Mouse (Mus musculus) heart, embryonic 11.5 days (tissue): Measurements from ENCODE around the gene Prkch. TPM values are rescaled to one million over a fixed set of nuclear protein-coding genes. Genes with fewer than 3 reads are reported as not detected.

Experiments
- ATAC-seq: fragments of 200-750 bp; cut with Nextera tagmentation; replicated peaks from 2 replicates; pipeline ENCODE4 v1.8.0; 2017; ENCODE audit warnings: moderate library complexity; ENCODE audit not compliant: insufficient number of reproducible peaks, low FRiP score, low TSS enrichment
- H3K27ac ChIP-seq: fragments of 300-500 bp; sonication (generic); 2 replicates; pipeline ENCODE4 v1.5.1; 2014; ENCODE audit warnings: mild to moderate bottlenecking, low read depth, low read length
- H3K27me3 ChIP-seq: fragments of 300-500 bp; sonication (generic); 2 replicates; pipeline ENCODE4 v1.6.1; 2014; ENCODE audit warnings: mild to moderate bottlenecking, low read length, mixed read lengths; ENCODE audit not compliant: control insufficient read depth, insufficient read depth
- H3K36me3 ChIP-seq: fragments of 300-500 bp; sonication (generic); 2 replicates; pipeline ENCODE4 v1.6.1; 2014; ENCODE audit warnings: mild to moderate bottlenecking, low read length, moderate library complexity, mixed read lengths; ENCODE audit not compliant: control insufficient read depth, insufficient read depth
- H3K4me1 ChIP-seq: fragments of 300-500 bp; sonication (generic); 2 replicates; pipeline ENCODE4 v1.6.1; 2014; ENCODE audit warnings: low read length; ENCODE audit not compliant: control insufficient read depth, insufficient read depth
- H3K4me2 ChIP-seq: fragments of 300-500 bp; sonication (generic); 2 replicates; pipeline ENCODE4 v1.6.1; 2014; ENCODE audit warnings: mild to moderate bottlenecking, moderate library complexity
- H3K4me3 ChIP-seq: fragments of 300-500 bp; sonication (generic); 2 replicates; pipeline ENCODE4 v1.5.1; 2014; ENCODE audit warnings: low read depth, low read length
- H3K9ac ChIP-seq: fragments of 300-500 bp; sonication (generic); 2 replicates; pipeline ENCODE4 v1.6.1; 2014; ENCODE audit warnings: mild to moderate bottlenecking, low read depth, low read length, moderate library complexity
- H3K9me3 ChIP-seq: fragments of 300-500 bp; sonication (generic); replicated peaks from 2 replicates; pipeline ENCODE4 v1.6.1; 2016; ENCODE audit warnings: low read length; ENCODE audit not compliant: control insufficient read depth
- WGBS: fragments of 180-500 bp; shearing (Covaris S2); extraction: QIAGEN DNeasy Blood & Tissue Kit; methylation state at CpG from one replicate; pipeline ENCODE4 v1.1.7; 2014; ENCODE audit not compliant: insufficient replicate concordance; 5-methylcytosine and 5-hydroxymethylcytosine counted together
- polyA plus RNA-seq: library from polyadenylated mRNA; unstranded; fragments of >200 nt; fragmentation: Nextera tagmentation; extraction: Ambion mirVana; gene quantifications from 2 replicates; pipeline ENCODE4 v1.2.1, GENCODE M21; 2014

The Prkch gene
- polyA plus RNA-seq, 1 experiment from 2014 or later = 16.2 TPM

DNA sequence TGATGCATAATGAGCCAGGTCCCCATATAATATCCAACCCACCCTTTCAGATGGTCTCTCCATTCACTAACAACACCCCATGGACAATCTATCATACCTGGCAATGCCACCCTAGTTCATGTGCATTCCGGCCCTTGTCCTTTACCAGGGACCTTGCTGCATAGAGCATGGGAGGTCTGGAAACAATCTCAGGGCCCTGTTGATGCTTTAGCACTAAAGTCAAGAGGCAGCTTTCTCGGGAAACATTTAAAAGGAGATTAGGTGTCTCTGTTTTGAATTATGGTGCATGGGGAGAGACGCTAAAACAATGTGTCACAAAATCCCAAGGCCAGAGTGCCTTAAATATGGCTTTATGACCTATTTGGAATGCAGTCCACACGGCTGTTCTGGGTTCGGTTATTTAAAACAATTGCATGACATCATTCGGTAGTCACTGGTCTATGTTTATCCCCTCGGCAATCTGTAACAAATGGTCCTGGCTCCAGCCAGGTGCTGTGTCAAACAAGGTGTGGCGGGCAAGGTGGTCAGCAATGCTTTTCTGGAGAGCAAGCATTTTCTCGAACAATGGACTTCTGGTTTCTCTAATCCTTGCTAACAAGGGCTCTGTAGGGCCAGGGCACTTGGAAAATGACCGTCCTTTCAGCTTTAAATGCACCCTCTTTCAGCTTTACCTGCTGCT is 217.9 kb downstream of the Prkch start:
- no peak overlapping the region for H3K9ac ChIP-seq
- H3K27me3 ChIP-seq = no peaks in the 10 kb centered on the region
- no peak overlapping the region for H3K4me3 ChIP-seq
- WGBS = 43% methylated on average over 10 of the region's 10 CpGs
- no peaks in the 10 kb centered on the region for H3K9me3 ChIP-seq
- ATAC-seq = no peak; the same call in 1 of the 2 replicates
- 0 out of 2 replicates have a peak overlapping the region, but pooled peaks have one; percentile 50 for H3K27ac ChIP-seq
- no peaks in the 10 kb centered on the region for H3K36me3 ChIP-seq
- H3K4me1 ChIP-seq = peaks cover 14% of the 10 kb centered on the region
- no peak overlapping the region for H3K4me2 ChIP-seq

DNA sequence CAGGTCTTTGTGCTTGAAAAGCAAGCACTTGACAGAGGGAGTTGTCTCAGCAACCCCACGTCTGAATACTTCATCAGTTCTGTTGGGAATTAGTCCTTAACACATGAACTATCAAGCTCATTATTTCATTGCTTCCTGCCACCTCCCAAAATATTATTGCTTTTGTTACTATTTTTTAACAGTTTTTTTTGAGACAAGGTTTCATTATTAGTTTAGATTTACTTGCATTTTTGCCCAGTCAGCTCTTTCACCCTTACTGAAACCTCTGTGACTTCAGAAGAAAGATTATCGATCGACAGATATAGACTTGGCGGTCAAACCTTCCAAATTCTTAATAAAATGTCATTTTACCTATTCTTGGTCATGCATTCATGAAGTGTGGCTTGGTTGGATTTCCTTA is 219.3 kb downstream of the Prkch start:
- H3K4me1 ChIP-seq = peaks cover 14% of the 10 kb centered on the region
- 87% methylated on average over 4 of the region's 4 CpGs for WGBS
- no peaks in the 10 kb centered on the region for H3K27me3 ChIP-seq
- no peak overlapping the region for H3K27ac ChIP-seq
- H3K9ac ChIP-seq = no peak overlapping the region
- no peaks in the 10 kb centered on the region for H3K36me3 ChIP-seq
- no peak for ATAC-seq
- no peak overlapping the region for H3K4me3 ChIP-seq
- no peaks in the 10 kb centered on the region for H3K9me3 ChIP-seq
- H3K4me2 ChIP-seq = no peak overlapping the region

DNA sequence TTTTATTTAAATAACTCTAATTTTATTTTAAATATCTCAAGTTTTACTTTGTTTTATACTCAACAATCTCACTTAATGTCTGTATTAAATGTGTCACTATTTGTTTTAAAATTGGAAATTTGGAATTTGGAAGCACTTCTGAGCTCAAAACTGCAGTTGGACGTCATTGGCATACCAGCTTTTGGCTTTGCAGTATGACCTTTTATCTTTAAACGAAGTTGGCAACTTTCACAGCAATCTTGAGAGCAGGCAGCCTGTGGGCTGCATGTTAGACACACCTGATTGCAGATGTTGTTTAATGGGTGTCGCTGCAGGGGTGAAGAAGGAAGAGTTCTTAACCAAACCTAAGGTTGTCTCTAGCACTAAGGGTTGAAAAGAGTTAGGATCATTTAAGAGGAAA is 220.9 kb downstream of the Prkch start:
- H3K9me3 ChIP-seq = no peaks in the 10 kb centered on the region
- ATAC-seq = no peak
- no peak overlapping the region for H3K4me3 ChIP-seq
- H3K27me3 ChIP-seq = no peaks in the 10 kb centered on the region
- H3K4me2 ChIP-seq = no peak overlapping the region
- no peak overlapping the region for H3K9ac ChIP-seq
- H3K27ac ChIP-seq = no peak overlapping the region
- peaks cover 25% of the 10 kb centered on the region for H3K4me1 ChIP-seq
- H3K36me3 ChIP-seq = no peaks in the 10 kb centered on the region
- WGBS = 53% methylated on average over 3 of the region's 3 CpGs

DNA sequence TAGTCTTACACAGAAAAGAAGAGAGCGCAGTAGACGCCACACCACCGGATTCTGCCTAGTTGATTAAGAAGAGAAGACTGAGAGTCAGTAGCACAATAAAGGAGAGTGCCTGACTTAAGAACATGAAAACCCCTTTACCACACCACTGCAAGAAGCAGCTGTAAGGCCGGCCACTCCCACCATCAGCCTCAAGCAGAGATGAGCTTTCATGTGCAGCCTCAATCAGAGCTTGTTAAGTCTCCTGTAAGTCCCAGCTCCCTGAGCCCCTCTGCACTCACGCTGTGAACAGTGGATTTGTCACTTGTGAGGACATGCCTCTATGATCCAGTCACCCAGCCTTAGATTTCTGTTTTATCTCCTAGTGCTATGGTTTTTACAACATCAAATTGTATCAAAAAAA is 221.4 kb downstream of the Prkch start:
- Histone ChIP-seq H3K36me3 (no peaks in the 10 kb centered on the region), H3K4me3 (no peak overlapping the region), H3K4me2 (no peak overlapping the region), H3K27me3 (no peaks in the 10 kb centered on the region), H3K9ac (no peak overlapping the region), H3K4me1 (peaks cover 26% of the 10 kb centered on the region), H3K27ac (no peak overlapping the region), H3K9me3 (no peaks in the 10 kb centered on the region)
- ATAC-seq = no peak
- 53% methylated on average over 5 of the region's 5 CpGs for WGBS

DNA sequence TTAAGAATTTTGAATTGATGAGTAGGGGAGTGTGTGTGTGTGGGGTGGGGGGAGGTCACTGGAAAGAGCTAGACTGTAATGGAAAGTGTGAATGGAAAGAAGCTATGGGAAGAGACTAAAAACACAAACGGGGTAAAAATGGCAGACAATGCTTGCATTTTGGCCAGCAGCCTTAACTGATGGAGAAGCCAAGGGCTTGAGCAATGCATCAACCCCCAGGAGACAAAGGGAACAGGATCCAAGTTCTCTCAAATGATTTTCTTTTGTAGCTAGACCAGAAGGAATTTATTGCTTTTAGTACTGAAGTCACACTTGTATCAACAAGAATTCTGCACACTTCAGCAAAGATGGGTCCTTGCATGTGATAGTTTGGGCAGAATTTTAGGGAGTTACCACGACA is 222.6 kb downstream of the Prkch start:
- ATAC-seq = no peak
- Histone ChIP-seq H3K9ac (no peak overlapping the region), H3K36me3 (no peaks in the 10 kb centered on the region), H3K4me3 (no peak overlapping the region), H3K27ac (no peak overlapping the region), H3K4me1 (peaks cover 30% of the 10 kb centered on the region), H3K27me3 (no peaks in the 10 kb centered on the region), H3K9me3 (no peaks in the 10 kb centered on the region), H3K4me2 (no peak overlapping the region)
- WGBS = 78% methylated on average over 2 of the region's 2 CpGs

DNA sequence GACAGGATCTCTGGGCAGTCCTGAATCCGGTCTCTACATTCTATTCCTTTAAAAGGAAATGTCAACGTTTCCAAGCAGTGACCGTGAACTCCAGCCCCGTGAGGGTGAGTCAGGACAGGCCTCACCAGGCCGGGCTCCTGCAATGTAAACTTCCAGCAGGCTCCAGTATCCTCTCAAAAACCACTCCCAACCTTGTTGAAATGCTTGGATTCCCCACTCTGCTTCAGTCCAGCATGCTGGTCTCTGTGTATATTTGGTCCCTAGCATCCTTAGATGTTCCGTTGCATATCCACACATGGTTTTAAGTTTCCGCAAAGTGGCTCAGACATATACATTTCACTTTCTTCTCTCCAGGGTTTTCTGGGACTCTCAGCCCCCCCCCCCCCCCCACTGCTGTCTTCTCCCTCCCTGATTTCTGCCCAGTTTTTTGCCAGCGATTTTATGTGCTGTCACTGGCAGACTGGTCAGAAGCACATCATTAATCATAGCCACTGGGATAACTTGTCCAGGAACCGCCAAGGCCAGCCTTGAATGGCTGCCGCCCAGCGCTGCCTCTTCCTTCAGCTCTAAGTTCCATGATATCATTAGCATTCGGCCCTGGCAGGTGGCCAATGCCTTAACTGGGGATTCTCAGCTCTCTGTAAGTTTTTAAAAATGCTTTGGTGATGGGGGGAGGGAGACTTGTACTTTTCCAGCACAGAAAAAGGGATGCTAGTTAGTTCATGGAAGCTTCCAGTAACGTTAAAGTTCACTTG is 225.6 kb downstream of the Prkch start:
- no peaks in the 10 kb centered on the region for H3K9me3 ChIP-seq
- 0 out of 2 replicates have a peak overlapping the region, but pooled peaks have one; percentile 28 for H3K9ac ChIP-seq
- no peaks in the 10 kb centered on the region for H3K27me3 ChIP-seq
- H3K36me3 ChIP-seq = no peaks in the 10 kb centered on the region
- WGBS = 28% methylated on average over 13 of the region's 13 CpGs
- peaks cover 42% of the 10 kb centered on the region for H3K4me1 ChIP-seq
- H3K27ac ChIP-seq = peak overlapping the region; percentile 82
- H3K4me3 ChIP-seq = no peak overlapping the region
- H3K4me2 ChIP-seq = peak overlapping the region; percentile 12
- no peak; the same call in 1 of the 2 replicates for ATAC-seq

DNA sequence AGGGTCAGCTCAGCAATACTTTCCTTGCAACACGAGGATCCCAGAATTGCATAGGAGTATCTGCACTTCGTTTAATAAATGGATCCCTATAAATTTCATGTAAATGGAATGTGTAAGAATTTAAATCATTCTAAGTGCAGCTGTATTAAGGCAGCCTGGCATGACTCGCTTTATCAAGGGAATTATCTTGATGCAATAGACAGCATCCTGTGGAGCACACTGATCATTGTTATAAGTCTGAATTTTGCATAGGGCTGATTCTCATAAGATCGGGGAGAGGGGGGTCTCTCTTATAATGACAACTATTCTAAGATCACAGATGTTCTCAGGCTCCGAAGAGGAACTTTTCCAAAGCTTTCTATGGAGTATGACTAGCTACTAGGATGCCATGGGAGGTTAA is 226.3 kb downstream of the Prkch start:
- no peaks in the 10 kb centered on the region for H3K27me3 ChIP-seq
- 72% methylated on average over 5 of the region's 5 CpGs for WGBS
- ATAC-seq = no peak
- H3K9ac ChIP-seq = no peak overlapping the region
- no peak overlapping the region for H3K27ac ChIP-seq
- H3K4me2 ChIP-seq = no peak overlapping the region
- peaks cover 44% of the 10 kb centered on the region for H3K4me1 ChIP-seq
- no peaks in the 10 kb centered on the region for H3K9me3 ChIP-seq
- H3K36me3 ChIP-seq = no peaks in the 10 kb centered on the region
- no peak overlapping the region for H3K4me3 ChIP-seq

DNA sequence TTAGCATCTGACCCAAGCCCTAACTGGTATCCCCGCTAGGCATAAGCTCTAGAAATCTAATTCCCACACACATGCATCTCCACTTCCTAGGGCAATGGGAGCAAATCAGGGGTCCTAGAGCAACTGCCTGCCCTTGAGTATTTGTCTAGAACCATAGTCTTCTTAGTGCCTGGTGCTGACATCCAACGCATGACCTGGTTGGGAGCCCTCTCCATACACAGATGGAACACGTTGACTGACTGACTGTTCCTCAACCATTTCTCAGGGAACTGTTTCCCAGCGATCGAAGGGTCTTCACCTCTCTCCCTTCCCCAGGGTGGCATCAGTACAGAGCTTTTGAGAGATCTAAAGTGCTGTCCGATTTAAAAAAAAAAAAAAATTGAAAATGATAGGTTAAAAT is 227.6 kb downstream of the Prkch start:
- peaks cover 47% of the 10 kb centered on the region for H3K4me1 ChIP-seq
- ATAC-seq = no peak
- H3K27me3 ChIP-seq = no peaks in the 10 kb centered on the region
- no peaks in the 10 kb centered on the region for H3K9me3 ChIP-seq
- H3K4me3 ChIP-seq = no peak overlapping the region
- no peak overlapping the region for H3K9ac ChIP-seq
- no peaks in the 10 kb centered on the region for H3K36me3 ChIP-seq
- H3K4me2 ChIP-seq = no peak overlapping the region
- no peak overlapping the region for H3K27ac ChIP-seq
- 72% methylated on average over 6 of the region's 6 CpGs for WGBS
